Mouse (Mus musculus): ENCODE data around the gene Erlin1. TPM values are rescaled to one million over a fixed set of nuclear protein-coding genes. Genes with fewer than 3 reads are reported as not detected.

Erlin1 gene
- total RNA-seq, 2 experiments from 2014 or later, result 19.4 to 23.7 TPM

DNA sequence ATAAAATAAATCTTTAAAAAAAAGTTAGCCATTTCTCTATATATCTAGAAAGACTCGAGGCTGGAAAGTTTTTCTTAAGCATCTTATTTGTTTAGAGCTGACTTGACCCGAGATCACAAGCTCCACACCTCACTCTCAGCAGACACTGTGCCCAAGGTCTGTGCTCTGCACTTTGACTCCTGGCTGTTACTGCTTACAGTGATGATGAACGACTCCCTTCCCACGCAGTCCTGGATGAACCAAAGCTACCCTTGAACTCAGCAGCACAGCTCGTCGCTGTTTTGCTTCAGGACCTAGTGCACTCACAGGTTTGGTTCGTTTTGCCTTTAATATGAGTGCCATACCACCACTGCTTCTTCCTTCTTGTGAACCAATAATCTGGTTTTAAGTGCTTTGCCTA, 5.8 kb downstream of the Erlin1 start:
- no peak for DNase-seq (ENCODE audit: low spot score in 2 of 2)

DNA sequence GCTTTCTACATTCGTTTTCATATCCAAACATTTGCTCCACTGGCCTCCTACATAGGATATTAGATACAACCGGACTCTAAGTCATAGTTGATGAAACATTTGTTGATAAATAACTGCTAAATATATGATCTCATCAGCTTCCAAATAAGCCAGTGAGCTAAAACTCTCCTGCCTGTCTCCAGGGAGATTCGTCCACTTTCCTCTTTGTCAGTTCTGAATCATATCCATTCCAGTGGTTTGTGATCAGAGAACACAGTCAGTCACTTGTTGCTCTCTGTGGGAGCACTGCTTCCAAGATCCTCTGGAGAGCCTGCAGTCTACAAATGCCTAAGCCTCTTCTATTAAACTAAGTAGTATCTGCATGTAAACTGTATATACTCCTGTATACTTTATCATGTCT, 9.4 kb downstream of the Erlin1 start:
- no peak for DNase-seq (ENCODE audit: low spot score in 2 of 2)

DNA sequence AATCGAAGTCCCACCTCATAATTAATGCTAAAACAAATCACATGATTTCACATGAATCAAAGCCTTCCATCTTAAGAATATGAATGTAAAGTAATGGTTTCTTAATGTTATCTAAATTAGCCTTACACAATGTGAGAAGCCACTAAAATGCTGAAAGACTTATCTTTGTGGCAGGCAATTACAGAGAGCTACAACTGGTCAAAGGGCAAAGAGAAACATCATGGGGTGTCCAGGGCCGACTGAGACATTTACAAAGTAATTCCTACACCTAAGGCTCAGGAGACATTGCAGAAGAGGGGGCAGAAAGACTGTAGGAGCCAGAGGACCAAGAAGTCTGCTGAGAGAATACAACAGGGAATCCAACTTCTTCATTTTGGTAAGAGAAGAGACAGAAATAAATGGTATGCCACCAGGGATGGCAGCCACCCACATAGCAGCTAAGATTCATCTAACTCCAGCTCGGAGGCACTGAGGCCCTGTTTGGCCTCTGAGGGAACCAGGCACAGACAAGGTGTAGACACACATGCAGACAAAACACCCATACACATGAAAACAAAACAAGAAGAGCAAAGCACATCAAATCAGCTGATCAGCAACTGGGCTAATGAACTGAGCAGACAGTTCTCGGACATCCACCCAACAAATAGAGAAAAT, 14.3 kb downstream of the Erlin1 start:
- no peak for DNase-seq (ENCODE audit: low spot score in 2 of 2)

DNA sequence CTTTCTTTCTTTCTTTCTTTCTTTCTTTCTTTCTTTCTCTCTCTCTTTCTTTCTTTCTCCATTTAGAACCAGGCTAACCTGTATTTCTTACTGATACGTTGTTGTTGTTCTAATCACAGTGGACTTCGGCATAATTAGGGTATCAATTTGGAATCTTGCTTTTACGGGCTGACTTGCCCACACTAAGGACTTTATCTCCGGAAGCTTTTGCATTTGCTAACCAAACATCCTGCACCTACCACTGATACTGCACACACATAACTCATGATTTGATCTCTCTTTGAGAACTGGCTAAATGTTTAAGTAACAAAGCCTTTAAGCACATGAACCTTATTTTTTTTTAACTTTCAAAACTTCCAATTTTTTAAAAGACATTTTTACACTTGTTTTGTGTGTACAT, 19.2 kb downstream of the Erlin1 start:
- DNase-seq (ENCODE audit: low spot score in 2 of 2), result no peak

DNA sequence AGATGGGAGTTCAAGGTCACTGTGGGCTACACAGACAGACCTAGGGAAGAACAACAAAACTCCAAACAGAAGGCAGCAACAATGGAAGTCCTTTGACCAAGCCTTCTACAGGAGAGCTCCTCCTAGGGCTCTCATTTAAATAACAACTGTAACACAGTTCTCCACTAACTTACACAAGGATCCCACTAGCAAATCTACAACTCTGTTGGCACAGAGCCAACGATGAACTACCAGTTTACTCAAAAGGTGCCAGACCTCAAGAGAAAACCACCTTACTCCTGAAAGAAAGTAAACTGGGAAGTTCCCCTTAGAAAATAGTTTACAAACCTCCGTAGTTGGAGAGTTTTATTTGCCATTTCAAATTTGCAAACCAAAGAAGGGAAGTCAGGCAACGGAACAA, 20.3 kb downstream of the Erlin1 start:
- no peak for DNase-seq (ENCODE audit: low spot score in 2 of 2)

DNA sequence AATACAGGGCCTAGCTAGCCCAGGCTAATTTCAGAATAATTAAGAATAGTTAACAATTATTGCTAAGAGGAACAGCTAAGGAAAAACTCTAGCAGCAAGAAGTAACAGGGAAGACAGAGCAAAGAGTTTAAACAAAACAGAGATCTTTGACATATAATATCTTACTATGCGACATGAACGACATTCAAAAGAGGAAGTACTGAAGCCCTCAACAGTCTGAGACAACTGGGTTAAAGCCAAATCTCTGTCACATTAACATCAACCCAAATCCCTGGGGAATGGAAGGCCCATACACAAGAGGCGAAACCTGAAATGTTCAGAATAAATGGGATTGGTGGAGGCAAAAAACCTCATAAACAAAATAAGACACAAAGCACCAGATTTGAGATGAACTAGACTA, 23.7 kb downstream of the Erlin1 start:
- DNase-seq (ENCODE audit: low spot score in 2 of 2), result no peak

DNA sequence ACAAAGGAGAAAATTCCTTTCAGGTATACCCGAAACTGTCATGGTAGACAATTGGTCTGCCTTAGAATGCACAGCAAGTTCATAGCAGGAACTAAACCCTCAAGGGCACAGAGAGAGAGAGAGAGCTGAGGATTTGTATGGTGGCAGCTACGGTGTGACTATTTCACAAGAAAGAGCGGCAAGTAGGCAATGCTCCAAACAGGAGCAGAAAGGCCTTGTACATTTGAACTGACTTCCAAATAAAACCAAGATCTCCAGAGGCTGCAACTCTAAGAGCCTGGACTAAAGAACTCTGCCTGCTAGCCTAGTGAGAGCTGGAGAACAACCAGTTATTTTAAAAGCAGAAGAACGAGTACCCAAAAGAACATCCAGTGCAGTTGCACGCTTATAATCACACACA, 27.5 kb downstream of the Erlin1 start:
- no peak for DNase-seq (ENCODE audit: low spot score in 2 of 2)

DNA sequence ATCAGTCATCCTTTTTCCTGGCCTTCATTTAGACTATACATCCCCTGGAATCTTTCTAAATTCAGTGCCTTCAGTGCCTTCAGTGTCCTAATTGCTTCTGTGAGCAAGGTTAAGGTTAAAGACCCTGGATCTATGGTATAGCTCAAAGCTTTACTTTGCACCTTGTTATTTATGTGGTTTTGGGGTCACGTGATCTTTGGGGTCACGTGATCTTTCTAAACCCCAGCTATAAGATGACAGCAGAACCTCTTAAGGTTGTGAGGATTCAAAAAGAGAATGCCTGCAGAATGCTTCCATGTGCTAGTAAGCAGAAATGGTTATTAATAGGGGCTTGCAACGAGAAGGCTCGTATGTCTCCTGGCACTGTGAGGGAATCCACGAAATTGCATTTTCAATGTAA, 36.2 kb downstream of the Erlin1 start:
- no peak for DNase-seq (ENCODE audit: low spot score in 2 of 2)

DNA sequence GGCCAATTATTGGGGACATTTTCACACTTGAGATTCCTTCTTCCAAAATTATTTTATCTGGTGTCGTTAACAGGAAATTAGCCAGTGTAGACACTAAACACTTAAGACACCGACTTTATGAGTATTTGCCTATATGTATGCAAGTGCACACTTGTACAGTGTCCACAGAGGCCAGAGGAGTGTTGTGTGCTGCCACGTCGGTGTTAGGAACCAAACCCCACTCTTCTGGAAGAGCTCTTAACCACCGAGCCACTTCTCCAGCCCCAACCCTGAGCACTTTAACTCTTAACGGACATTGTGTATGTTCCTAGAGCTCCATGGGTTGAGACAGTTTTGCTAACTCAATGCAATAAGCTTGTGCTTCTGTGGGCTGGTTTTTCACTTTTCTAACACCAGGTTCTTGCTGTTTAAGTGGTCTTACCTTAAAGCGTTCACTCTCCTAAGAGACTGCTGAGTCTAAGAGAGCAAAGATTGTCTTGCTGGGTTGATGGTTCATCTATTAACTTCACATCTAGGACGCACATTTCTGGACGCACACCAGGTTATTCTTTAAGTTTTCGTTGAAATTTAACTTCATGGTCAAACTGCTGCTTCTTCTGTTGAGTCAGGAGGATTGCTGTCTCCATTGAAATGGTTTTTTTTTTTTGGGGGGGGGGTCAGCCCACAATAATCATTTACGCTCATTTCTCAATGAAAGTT, 37.4 kb downstream of the Erlin1 start:
- no peak for DNase-seq (ENCODE audit: low spot score in 2 of 2)

DNA sequence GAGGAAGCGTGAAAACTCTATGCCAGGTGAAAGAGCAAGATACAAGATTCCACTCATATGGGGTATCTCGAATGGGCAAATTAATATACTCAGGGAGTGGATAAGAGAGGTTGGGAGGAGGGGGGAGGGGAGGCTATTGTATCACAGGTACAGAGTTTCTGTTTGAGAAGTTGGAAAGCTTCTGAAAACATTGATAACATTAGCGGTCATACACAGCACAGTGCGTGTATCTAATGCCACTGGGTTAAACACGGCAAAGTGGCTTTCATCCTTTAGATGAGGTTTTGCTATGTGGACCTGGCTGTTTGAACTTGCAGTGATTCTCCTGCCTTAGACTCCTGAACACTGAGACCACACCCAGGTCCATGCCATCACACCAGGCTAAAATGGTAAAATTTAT, 39.6 kb downstream of the Erlin1 start:
- DNase-seq (ENCODE audit: low spot score in 2 of 2), result no peak

DNA sequence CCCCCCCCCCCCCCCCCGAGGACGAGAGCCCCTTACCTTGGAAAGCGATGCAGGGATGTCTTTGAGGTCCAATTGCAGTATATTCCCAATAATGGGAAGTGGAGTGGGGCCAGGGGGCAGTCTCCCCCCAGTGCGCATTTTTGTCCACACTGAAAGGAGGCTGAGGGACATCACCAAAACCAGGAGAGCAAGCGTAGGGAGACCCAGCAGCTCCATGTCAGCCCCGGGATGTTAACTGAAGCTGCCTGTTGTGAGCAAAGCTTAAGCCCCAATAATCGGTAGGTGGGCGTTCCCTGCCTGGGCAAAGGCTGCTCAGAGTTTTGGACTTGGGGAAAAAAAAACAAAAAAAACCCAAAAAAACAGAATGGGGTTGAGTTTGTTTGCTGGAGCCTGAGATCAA, 40.6 kb downstream of the Erlin1 start, which contains the start of gene Cyp2c23:
Gene Cyp2c23 (minus strand): TSS at position 237 of the 400 bp plus-strand sequence.
- DNase-seq (ENCODE audit: low spot score in 2 of 2), result no peak

DNA sequence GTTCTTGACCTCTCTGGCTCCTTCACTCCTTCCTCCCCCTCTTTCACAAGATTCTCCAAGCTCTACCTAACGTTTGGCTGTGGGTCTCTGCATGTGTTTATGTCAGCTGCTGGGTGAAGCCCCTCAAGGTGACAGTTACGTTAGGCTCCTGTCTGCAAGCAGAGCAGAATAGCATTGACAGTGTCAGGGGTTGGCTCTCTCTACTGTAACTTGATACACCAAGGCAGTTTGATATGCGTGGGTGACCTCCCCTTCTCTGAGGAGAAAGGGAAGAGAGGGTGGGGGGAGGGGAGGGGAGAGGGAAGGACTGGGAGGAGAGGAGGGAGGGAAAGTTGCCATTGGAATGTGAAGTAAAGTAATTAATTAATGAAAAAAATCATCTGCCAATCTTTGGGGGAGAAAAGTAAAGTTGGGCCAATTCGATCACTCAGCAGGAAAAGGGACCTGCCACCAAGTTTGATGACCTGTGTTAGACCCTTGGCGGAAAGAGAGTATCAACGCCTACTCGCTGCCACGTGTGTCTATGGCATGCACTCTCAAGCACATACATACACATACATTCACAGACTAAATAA, 42.5 kb downstream of the Erlin1 start:
- DNase-seq (ENCODE audit: low spot score in 2 of 2), result no peak

DNA sequence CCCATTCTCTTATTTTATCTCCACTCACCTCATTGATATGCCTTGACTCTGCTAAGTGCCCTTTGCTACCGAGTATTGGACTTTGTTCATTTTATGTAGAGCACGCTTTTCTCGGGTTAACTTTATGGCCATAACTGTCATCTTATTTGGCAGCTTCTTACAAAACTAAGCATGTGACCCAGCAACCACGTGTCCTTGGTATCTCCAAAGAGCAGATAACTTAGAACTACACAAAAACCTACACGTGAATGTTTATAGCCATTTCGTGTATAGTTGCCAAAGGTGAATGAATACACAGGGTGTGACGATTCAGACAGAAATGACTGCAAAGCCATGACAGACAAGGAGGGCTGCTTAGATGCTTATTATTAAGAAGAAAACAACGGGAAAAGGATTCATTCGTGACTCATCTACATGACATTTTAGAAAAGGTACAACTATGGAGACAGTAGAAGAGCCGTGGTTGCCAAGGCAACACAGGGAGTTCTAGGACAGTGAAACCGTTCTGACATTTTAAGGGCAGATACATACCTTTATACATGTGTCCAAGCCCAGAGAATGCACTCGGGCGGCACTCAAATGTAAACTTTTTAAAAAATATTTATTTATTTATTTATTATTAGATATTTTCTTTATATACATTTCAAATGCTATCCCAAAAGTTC, 44.5 kb downstream of the Erlin1 start:
- peak in 1 of 2 experiments; percentile 29 for DNase-seq (ENCODE audit: low spot score in 2 of 2)

DNA sequence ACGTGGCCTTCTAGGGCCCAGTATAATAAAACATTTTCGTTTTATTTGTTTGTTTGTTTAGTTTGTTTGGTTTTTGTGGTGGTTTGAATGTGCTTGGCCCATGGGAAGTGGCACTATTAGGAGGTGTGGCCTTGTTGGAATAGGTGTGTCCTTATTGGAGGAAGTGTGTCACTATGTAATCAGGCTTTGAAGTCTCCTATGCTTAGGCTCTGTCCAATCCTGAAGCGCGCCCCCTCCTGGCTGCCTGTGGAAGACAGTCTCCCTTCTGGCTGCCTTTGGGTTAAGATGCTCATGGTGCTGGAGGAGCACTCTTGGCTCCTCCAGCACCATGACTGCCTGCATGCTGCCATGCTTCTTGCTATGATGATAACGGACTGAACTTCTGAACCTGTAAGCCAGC, 46.5 kb downstream of the Erlin1 start:
- no peak for DNase-seq (ENCODE audit: low spot score in 2 of 2)

DNA sequence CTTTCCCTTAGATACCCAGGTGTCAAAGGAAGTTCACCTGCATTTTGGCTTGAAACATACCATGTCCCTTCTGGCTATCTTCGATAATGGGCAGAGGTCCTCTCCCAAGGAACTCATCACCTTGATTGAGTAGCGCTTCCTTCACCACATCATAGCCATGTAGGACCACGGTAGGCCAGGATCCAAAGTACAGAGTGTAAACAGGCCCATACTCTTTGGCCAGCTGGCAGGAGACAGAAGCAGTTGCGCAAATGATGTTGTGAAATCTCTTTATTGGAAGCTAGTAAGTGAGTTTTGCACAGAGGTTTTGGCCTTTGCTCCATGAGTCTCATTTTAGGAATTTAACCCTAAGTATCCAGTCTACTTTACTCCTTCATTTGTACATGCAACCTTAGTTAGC, 48.1 kb downstream of the Erlin1 start:
- DNase-seq (ENCODE audit: low spot score in 2 of 2), result no peak

DNA sequence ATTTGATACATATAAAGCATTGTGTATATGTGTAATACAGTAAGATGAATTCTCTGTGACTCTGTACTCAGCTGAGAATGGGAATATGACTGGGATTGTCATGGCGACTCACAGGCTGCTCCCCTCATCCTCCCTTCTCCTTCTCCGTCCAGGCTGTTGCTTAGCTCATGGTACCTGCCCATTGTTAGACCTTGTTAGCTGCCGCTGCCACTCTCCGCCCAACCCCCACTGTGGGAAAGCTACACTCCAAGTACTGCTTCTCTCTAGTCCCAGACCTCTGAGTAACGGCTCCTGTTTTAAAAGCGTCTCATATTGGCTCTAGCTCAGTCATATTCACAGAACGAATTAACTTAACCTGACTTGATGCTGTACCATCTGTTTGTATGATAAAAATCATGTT, 49.8 kb downstream of the Erlin1 start:
- DNase-seq (ENCODE audit: low spot score in 2 of 2), result no peak

DNA sequence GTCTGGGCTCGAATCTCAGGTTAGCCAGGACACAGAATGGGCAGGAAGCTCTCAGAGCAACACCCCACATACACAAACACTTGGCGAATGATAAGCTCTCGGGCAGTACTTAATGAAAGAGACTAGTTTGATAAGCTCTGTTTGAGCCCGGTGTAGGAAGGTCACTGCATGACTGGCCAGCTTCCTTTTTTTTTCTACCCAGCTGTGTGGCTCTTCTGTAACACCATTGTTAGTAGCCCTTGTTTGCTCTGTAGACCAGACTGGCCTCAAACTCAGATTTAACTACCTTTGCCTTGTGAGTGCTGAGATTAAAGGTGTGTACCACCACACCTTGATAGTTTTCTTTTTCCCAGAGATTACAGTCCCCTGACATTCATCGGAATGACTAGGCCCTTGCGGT, 55.7 kb downstream of the Erlin1 start:
- DNase-seq (ENCODE audit: low spot score in 2 of 2), result no peak

DNA sequence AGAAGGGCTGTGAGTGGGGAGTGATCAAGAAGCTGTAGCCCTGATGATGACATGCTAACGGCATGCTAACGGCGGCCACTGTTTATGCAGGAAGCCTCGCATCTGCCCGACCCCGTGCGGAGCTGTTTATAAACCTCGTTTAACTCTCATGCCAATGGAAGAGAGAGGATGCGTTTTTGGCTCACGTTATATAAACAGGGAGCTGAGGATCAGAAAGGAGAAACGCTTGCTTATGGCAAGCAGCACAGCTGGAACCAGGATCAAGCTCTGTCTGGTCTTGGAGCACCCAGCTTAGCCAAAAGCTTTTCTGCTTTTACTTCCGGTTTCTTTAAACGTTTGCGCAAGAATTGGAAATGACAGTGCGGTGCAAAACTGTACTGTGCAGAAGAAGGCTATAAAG, 60.8 kb downstream of the Erlin1 start:
- no peak for DNase-seq (ENCODE audit: low spot score in 2 of 2)

DNA sequence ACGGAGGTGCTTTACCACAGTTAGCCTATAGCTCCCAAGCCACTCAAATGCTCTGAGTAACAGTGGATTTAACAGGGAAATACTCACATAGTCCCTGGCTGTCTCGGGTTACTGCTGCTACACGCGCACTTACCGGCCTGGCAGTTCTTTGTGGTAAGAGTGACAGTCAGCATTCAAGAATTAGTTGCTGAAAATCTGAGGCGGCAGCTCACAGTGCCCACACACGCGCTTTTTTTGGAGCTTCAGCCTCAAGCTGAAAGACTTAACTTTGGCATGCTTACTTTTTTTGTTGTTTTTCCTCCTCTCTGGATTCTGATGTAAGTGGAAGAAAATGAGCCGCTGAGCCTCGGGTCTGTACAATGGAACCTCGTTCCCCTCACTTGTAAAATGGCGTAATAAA, 62.4 kb downstream of the Erlin1 start:
- peak in 1 of 2 experiments; percentile 30 for DNase-seq (ENCODE audit: low spot score in 2 of 2)

DNA sequence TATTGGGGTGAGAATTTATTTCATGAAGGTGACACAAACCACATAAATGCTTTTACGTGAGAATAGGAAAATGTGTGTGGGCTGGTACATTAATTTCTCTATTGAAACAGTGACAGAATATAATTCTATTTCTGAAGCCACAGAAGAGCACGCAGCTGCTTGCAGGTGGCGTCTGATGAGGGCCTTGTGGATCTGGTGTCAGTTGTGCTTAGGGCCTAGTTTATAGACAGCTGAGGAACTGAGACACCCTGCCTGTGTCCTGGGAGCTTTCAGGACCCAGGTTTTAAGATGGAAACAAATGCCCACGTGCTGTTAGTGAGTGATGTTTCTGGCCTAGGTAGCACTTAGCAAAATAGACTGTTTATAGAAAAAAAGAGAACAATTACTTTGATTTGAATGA, 64.6 kb downstream of the Erlin1 start:
- no peak for DNase-seq (ENCODE audit: low spot score in 2 of 2)

DNA sequence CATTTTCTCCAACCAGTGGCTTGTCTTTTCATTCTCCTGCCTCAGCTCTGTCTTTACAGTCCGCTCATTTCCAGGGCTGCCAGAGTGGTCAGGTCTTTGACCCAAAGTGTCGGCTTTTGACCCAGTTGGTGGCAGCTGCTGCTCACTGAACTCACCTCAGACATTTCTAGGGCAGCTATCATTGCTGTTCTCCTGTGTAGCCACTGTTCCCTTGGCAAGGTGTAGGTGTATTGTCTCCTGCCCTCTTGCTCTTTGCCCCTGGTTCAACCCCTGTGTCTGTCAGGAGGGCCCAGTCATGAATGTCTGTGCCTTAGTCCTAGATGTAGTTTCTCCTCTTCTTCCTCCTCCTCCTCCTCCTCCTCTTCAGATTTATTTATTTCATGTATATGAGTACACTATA, 65.3 kb downstream of the Erlin1 start:
- DNase-seq (ENCODE audit: low spot score in 2 of 2), result no peak

DNA sequence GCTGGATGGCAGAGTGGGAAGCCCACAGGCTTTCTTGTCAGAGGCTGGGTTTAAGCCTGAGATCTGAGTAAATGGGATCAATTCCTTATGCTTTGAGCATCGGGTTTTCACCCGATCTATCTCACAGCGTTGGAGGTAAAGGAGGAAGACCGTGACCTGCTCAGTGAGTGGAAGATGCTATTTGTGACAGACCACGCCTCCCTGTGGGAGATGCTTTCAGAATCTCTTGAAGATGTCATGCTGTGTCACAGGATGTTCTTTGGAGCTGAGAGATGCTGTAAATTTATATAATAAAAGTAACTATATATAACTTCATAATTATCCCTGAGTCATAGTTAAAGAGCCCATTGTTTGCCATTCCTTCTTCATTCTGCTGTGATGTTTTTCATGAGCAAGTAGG, 68.9 kb downstream of the Erlin1 start:
- no peak for DNase-seq (ENCODE audit: low spot score in 2 of 2)
